Mouse (Mus musculus) adrenal gland, postnatal 36 days (tissue): Measurements from ENCODE around the gene Sars. TPM values are rescaled to one million over a fixed set of nuclear protein-coding genes. Genes with fewer than 3 reads are reported as not detected.
A peak's percentile ranks its signal among the peaks of the same experiment; 100 is the strongest.

Experiments
- DNase-seq, 2 experiments: peaks; one replicate each; pipeline ENCODE4 v3.0.0; 2021; ENCODE audit warnings: mixed read lengths in 1 of 2
- total RNA-seq, 2 experiments: library from RNA; stranded (reverse); gene quantifications; 2 replicates each; pipeline ENCODE4 v1.2.3; 2021

The Sars gene
- total RNA-seq, 2 experiments from 2014 or later = 185 to 210 TPM

GRCm38 (mm10) chr3:108424944-108425623 is 19.9 kb downstream of the Sars start:
- no peak for DNase-seq

DNA sequence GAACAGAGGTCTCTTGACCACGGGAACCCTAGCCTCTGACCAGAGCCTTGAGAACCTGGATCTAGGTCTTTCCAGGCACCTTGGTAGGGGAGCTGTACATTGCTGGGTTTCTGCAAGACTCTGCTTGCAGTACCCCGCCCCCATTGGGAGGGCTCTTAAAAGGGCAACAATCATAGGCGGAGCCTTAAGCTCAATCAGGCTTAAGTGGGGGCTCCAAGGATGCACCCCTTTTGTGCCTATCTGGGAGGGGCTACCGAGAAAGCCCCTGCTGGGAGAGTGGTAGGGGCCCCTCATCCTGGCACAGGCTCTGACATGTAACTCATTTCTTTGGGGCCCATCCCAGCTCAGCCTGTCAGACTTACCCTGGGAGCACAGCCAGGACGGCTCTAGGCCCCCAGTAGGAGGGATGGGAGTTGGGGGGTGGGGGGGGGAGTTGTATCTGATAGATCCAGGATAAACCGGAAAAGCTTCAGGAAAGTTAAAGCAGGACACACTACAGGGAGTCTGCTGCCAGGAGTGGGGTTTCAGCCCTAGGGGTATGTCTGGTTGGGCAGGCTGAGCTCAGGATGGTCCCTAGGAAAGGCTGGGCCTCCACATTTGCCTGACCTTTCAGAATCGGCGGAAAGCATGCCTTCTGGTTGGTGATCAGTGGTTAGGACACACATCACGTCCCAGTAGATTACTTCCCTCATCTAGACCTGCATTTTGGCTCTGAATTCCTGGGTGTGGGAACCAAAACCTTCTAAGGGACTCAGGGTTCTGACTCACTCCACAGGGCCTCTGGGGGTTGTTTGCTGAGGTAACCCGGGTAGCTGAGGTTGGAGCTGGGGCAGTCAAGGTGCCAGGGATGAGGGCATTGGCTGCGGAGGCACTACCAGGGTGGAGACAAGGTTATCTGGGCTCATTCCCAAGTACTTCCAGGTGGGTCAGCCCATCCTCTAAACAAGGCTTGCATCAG is 20.9 kb downstream of the Sars start:
- DNase-seq = peak; percentile 62 to 69

GRCm38 (mm10) chr3:108423006-108423405 is 22.0 kb downstream of the Sars start:
- DNase-seq = no peak

- DNase-seq = peak; percentile 81 to 89
These were observed 29.2 kb downstream of the Sars start for GRCm38 (mm10) chr3:108415831-108416223.

- DNase-seq = peak; percentile 44 to 66
These were observed 29.9 kb downstream of the Sars start, which contains the start of gene Celsr2 for GRCm38 (mm10) chr3:108414857-108415830. Gene Celsr2, minus strand, starts transcription at chr3:108415552.

GRCm38 (mm10) chr3:108413634-108414360 is 31.2 kb downstream of the Sars start:
- DNase-seq = no peak

DNA sequence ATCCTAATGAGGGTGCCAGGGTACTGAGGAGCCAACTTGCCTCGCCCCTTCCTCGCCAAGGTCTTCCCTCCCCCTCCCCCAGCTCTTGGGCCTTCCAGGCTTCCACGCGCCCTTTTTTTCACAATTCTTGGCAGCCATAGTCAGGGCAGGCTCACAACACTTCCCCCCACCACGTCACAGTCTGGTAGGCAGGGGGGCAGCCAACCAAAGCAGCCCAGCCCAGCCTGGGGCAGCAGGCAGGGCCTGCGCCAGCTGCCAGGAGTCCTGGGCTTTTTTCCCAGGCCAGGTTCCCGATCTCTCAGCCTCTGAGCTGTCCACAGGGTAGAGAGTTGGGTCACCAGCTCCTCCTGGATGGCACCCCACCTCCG is 33.3 kb downstream of the Sars start:
- DNase-seq = peak; percentile 22 to 37

DNA sequence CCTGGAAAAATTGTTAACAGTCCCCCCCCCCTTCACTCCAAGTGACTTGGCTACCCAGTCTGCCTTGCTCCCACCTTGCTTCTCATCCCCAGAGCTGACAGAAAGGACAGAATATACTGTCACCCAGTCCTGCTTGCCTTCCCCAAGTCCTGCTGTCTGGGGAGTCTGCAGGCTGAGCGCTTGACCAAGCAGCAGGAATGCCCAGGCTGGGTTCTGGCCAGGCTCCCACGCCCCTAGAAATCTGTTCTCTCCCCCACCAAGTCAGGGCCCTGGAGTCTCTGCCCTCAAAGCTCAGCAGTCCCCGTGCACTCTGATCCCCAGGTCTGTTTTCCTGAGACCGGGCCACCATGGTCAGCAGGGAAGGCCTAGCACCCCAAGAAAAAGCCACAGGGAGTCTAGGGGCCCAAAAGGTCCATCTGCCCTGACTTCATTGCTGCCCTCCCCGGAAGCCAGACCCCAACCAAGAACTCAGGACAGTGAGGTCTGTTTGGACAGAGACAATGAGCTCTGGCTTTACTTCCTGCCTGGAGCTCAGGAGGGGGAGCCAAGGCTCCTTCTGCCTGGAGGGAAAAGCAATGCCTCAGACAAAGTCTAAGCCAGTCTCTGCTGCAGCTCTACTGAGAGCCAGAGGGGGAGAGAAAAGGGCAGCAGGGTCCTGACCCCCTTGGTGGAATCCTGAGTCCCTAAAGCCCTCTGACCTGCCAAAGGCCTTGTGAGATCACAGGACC is 33.8 kb downstream of the Sars start:
- DNase-seq = no peak

DNA sequence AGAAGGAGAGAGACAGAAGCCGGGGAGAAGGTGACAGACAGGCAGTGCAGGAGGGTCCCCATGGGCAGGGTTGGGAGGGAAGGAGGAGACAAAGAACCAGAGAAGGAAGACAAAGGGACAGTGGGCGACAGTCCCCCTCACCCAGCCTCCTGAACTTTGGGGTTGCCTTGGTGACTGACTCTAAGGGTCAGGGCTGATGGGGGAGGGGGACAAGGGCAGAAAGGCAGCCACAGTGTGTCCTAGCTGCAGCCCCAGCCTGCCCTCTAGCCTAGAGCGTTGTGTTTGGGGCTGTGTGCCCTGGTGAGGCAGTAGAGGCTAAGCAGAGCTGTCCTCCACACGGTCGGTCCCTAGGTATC is 34.7 kb downstream of the Sars start:
- DNase-seq = no peak

- no peak for DNase-seq
These were observed 35.2 kb downstream of the Sars start for GRCm38 (mm10) chr3:108409656-108410358.

GRCm38 (mm10) chr3:108408517-108409008 is 36.4 kb downstream of the Sars start:
- DNase-seq = no peak

DNA sequence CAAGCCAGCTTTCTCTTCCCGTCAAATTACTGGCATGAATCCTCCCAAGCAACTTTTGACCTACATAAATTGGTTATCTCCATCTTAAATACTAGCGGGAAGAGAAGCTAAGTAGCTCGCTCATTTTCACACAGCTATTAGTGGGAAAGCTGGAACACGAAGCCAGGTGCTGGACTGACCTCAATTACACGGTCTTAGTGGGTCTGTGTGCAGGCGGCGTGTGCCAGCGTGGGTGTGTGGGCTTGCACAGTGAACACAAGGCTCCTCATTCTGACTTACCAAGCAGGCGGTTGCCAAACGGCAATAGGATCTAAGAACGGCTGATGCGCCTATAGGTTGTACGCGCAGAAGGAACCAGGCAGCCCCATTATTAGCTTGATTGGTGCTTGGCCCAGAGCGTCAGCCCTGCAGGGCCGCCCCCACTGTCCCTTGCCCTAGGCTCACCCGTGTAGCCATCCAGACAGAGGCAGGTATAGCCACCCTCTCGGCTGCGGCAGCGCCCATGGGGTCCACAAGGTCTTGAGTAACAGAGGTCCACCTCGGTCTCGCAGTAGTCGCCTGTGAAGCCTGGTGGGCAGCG is 38.6 kb downstream of the Sars start:
- DNase-seq = no peak

GRCm38 (mm10) chr3:108405536-108406305 is 39.3 kb downstream of the Sars start:
- no peak for DNase-seq

- DNase-seq = no peak
These were observed 42.5 kb downstream of the Sars start for GRCm38 (mm10) chr3:108402528-108402920.

DNA sequence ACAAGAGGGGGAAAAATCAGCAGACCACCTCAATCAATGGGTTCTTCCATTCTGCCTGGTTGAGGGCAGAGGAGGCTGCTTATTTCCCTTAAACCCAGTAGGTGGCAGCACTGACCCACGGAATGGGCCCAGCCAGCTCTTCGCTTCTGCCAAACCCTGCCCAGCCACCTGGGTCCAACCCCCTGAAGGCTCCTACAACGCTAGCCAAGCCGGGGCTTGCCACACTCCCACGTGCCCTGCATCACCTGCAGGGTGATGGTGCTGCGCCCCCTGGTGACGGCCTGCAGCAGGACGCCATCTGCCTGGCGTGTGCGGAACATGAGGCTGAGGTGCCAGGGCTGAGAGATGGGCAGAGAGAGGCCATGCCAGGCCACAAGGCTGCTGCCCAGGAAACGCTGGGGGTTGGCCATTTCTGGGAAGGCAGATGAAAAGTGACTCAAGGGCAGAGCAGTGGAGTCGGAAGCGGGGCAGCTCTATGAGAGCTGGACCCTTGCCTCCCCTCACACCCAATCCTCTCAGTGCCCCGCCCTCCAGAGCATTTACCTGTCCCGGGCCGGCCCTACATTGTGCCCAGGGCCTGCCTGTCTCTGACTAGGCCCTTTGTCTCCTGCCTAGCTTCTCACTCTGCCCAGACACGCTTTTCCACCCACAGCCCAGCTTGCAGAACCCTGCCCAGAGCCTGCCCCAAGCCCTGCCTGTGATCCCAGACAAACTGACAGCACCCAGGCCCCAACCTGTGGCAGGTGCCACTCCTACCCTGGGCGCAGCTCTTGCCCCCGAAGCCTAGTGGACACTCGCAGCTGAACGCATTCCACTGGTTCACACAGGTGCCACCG is 43.1 kb downstream of the Sars start:
- peak; percentile 88 to 93 for DNase-seq

DNA sequence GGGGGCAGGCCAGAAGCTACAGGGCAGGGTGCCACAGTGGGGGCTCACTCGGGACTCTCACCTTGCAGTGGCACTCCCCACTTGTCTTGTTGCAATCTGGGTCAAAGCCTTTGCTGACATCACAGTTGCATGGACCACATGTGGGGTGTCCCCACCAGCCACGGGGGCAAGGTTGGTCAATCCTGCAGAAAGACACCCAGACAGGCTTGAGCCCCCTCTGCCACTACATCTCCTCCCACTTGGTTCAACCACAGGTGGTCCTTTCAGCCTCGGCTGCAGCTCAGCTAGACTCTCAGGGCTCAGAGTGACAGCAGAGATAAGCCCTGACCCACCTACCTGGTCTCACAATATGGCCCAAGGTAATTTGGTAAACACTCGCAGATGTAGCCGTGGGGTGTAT is 44.6 kb downstream of the Sars start:
- DNase-seq = no peak

- no peak for DNase-seq
These were observed 46.7 kb downstream of the Sars start for GRCm38 (mm10) chr3:108398281-108398680.

DNA sequence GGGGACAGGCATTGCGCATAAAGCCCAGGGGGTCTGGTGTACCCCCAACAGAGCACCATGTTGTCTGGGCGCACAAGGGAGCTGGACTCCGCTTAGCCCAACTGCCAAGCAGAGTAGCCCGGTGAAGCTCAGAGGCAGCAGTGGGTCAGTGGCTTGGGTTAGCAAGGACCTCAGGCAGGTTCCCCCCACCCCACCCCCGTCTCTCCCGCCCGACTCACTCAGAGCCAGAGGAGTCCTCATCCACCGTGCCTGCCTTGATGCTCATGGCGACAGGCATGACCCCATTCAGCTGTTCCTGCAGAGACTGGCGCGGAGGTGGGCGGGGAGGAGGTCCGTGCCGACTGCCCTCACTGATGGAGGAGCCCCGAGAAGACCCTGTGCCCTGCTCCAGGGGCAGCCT is 52.2 kb downstream of the Sars start:
- no peak for DNase-seq
